Mouse (Mus musculus): ENCODE measurements at regions not wholly inside any gene's neighbourhood (a gene's known extent, or its start where the extent isn't known, plus 50 kb on each side); places are given as distances from the start of the nearest gene placed in this dataset.
A peak's percentile ranks its signal among the peaks of the same experiment; 100 is the strongest.
"Not testable (repeated sequence)": the region's sequence is repeated elsewhere in the genome, so short reads cannot be mapped to it uniquely, and the experiment has no call there.

DNA sequence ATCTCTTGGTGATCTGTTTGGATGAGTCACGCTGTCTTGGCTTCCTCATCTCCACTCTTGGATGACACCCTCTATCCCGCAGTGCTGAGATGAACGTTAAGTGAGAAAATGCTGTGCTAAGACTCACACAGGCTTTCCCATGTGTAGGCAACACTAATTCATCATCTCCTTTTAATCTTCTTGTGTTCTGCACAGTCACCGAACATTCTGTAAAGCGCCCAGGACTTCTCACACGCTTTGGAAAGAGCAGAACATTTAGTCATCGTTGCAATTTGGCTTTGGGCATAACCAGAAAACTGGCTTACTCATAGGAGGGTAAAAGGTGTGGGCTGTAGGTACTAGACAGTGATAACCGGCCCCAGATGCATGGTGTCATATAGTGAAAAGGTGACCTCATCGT, 94.9 kb downstream of the Plppr4 start:
- no peak for DNase-seq (ENCODE audit: low spot score)

DNA sequence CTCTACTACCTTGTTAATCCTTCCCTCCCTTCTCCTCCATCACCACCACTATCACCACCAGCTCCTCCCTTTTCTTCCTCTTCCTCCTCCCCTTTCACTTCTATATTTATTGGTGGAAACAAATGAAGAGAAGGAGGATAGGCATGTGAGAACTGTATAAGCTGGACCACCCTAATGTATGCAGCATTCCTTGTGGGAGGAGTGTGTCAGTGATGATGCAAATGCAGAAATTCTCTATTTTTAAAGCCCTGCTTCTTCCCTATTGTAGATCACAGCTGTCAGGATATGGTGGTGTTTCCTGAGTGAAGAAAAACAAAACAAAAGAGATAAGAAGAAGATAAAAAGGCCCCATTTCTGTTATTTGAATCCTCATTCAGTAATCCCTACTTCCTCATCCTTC, 112.8 kb downstream of the Plppr4 start:
- no peak for DNase-seq (ENCODE audit: low spot score)

DNA sequence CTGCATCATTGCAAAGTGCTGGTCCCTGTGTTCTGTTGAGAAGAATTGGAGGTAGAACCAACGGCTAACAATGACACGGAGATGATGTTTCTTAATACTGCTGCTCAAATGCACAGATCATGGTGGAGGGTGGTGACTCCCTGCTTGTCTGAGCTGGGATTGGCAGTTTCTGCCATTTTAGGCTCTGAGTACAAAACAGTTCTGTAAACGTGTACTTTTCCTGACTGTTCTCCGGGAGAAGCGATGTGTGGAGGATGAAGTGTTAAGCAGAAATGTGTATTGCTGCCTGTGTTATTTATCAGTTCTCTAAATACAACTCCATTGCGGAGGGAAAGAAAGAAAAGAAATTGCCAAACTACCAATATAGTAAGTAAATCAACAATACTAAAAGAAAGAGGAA, 118.9 kb downstream of the Plppr4 start:
- DNase-seq (ENCODE audit: low spot score) = no peak

DNA sequence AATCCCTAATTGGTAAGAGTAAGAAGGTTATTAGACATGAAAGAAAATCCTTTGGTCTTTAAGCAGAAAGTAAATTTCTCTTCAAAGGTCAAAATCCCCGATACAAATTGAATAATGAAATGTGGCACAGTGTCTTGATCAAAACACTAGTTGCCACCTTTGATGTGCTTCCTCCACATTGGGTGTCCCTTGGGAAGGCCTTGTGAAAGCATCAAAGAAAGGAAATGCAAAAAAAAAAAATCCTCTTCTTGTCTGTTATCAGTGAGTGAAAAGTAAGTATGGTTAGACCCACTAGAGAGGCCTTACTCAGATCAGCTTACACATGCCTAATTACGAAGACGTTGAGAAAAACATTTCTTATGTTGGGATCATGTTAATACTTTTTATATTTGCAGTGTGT, 134.1 kb downstream of the Plppr4 start:
- no peak for DNase-seq (ENCODE audit: low spot score)

DNA sequence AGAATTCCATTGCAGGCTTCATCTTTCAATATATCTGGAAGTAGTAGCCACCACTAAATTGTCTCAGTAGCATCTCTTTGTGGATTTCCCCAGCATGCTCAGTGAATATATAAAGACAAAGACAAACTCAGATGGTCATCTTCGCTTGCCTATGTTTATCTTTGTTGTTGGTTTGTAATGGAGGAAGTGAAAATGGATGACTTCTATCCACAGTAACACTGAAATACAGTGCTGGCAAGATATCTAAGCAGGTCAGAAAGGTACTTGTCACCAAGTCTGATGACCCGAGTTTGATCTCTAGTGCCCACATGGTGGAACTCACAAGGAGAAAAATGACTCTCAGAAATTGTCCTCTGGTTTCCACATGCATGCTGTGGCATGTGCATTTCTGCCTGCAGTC, 135.6 kb downstream of the Plppr4 start:
- no peak for DNase-seq (ENCODE audit: low spot score)

DNA sequence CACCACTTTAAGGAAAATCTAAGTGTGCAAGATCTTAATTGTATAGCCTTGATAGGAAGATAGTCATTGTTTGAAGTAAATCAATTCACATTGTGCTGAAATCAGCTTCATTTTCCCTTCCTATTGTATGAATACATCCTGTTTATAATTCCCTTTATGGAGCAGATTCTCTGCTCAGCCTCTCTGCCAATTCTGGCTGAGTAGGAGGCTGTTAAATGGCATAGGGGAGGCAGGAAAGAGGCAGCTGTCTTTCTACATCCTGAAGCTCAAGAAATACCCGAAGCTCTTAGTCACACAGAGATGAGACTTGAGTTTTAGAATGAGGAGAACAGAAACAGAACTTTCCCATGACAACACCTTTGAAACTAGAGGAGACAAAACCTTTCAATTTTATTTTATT, 142.7 kb downstream of the Plppr4 start:
- no peak for DNase-seq (ENCODE audit: low spot score)

DNA sequence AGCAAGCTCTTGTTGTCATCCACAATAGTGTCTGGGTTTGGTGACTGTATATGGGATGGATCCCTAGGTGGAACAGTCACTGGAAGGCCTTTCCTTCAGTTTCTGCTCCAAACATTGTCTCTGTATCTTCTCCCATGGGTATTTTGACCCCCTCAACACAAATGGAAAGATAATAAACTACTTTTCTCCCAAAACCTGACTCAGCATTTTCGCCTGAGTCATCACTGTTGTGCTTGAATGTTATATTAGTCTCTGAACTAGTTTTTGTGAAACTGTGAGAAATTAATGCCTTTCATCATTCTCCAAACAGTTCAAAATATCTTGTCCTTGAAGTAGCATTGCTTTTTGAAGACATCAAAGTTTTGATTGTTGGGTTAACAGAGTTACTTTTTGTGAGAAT, 168.8 kb downstream of the Plppr4 start:
- no peak for DNase-seq (ENCODE audit: low spot score)

DNA sequence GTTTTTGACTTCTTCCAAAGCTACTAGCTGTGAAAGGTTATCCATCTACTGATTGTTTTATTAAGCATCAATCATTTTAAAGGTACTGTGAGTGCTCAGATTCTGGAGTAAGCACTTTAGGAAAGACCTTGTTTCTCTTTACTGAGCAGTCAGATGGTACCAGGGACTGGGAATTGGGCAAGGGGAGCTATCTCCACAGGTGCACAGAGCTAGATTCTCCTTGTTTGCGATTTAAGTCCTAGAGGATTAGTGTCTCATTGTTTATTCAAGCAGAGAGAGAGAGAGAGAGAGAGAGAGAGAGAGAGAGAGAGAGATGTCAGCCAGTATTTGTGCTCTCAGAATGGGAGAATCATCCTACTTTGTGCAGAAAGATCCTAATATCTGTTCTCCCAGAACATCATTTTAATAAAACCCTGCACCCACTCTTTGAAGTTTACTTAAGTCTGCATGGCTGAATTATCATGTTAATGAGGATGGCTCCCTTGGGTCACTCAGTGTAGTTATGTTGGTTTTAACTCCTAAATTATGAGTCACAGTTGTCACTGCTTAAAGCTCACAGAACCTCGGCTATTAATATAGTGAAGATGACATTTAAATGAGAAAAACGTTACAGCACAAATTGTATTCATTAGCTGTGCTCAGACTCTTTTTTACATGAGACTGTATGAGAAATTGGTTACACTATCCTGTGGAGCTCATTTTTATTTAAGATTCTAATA, 171.7 kb downstream of the Plppr4 start:
- no peak for DNase-seq (ENCODE audit: low spot score)

DNA sequence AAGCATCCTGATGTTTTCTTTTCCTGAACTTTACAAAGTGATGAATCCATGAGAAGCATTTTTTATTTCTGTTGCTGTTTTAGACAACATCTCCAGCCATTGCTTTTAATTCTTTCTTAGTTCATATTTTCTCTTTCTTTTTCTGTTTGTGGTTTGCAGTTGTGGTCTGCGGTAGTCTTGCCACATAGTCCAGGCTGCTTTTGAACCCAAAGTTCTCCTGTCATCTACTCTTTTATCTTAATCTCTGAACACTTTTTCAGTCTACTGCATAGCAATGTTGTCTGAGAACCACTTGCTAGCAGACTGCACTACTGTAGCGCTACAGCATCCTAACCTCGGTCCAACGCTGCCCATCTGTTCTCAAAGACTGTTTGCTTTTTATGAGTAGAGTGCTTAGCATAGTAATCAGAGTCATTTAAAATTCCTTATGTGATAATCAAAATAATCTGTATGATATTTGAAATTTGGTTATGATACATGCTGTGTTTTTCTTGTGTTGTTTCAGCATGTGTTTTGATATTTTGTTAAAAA, 177.0 kb downstream of the Plppr4 start:
- no peak for DNase-seq (ENCODE audit: low spot score)

DNA sequence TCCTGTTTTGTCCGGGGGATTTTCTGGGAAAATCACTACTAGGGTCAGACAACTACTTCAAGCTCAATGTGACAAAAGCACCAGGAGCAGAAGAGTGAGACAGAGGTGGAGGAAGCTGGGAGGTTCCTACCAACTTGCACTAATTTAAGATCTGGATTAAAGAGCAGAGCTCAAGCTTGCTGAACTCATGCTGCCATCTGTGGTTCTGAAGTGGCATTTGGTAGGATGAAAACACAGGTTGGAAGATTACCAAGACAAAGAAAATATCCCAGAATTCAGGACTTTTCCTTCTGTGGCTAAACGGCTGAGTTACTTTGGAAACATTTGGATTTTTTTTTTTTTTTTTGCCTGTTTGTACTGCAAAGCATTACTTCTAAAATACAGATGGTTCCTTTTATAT, 190.9 kb downstream of the Plppr4 start:
- DNase-seq (ENCODE audit: low spot score) = no peak

DNA sequence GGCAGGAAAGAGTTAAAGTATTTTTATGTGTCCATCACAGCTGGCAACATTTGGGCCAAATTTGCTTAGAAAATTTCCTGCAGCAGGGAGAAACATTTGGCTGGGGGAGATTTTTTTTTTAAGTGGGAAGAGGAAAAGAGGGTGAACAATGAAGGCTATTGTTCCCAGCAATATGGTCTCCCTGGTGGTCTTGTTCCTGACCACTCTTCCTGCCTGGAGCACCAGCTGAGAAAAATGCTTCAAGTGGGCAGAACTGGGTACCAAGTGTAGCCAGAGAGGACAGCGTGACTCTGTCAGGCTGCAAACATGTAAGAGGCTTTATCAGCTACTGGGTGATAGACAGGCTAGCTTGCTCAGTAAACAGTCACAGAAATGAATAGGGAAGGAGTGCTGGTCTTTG, 194.3 kb upstream of the Palmd start:
- DNase-seq (ENCODE audit: low spot score) = no peak

DNA sequence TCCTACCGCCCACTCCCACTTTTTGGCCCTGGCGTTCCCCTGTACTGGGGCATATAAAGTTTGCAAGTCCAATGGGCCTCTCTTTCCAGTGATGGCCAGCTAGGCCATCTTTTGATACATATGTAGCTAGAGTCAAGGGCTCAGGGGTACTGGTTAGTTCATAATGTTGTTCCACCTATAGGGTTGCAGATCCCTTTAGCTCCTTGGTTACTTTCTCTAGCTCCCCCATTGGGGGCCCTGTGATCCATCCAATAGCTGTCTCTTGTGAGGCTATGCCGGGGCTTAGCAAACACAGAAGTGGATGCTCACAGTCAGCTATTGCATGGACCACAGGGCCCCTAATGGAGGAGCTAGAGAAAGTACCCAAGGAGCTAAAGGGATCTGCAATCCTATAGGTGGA, 191.9 kb upstream of the Palmd start:
- DNase-seq (ENCODE audit: low spot score) = not testable (repeated sequence)

DNA sequence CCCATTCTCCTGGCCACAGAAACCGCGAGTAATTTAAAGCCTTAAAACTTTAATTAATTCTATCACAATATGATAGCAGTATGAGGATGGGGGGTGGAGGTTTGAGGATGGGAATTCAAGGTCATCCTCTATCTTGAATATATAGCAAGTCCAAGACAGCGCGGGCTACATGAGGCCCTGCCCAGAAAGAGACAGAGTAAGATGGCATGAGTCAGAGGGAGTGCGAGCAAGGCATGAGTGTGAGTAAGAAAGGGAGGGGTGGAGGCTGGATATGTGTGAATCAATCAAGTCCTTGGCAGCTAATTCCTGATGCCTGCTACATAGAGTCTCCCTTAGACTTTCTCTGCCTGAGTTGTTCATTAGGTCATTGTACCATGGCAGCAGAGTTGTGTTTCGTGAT, 186.5 kb upstream of the Palmd start:
- DNase-seq (ENCODE audit: low spot score) = no peak

DNA sequence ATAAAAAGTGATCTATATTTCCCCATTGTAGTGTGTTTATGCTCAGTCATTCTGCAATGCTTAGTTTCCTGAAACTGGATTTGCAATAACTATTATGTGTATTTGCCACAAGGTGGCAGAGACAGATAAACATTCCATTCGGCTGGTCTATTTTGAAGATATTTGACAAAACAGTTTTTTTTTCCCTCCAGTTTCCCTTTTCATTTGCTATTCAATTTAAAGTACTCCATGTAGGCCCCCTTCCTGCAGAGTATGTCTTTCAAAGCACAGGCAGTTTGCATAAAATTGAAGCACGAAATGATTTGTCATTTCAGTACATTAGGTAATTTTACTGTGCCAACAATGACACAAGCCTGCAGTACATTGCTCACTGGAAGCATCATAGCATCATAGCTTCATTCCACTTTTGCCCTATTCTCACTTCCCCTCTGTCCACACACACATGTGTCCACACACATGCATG, 184.3 kb upstream of the Palmd start:
- DNase-seq (ENCODE audit: low spot score) = no peak

DNA sequence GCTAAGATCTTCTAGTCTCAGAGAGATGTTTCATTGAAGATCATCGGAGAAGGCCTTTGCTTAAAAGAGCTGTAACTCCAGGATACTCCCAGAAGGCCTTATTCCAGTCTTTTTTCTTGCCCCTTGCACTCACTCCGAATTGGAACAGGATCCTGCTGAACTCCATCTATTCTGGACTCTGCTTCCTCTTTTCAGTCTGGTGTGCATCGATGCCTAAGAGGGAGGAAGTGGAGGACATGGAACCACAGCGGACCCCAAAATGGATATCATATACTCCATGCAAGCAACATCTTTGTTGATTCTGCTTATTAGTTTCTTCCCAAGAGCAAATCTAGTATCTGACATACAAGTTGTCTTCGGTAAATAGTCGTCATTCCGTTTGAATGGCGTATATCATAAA, 183.6 kb upstream of the Palmd start:
- no peak for DNase-seq (ENCODE audit: low spot score)

DNA sequence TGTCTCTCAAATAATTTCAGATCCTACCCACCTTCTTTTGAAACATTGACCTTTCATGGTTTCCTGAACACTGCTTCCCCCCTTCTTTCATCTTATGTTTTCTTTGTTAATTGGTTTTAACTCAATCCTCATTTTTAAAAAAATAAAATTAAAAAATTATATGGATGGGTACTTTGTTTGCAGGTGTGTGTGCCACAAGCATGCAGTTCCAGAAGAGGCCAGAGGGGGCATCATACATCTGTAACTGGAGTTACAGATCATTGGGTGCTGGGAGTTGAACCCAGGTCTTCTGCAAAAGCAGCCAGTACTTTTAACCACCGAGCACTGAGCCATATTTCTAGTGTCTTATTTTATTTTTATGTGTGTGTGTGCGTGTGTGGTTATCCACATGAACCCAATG, 178.6 kb upstream of the Palmd start:
- DNase-seq (ENCODE audit: low spot score) = no peak

DNA sequence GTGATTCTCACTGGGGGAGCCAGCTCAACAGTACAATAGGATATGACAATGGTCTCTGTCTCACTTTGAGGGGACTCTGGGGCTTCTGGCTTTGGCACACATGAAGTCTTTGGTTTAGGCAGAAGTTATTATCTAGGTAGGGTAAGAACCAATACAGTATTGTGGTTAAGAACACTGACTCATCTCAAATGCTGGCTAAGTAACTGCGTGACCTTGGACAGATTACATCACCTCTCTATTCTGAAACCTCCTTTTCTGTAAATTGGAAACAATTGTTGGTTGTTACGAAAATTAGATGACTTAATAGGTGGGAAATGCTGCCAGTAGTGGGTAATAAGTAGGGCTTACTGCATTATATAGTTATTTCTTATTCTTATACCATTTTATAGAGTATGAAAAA, 171.0 kb upstream of the Palmd start:
- DNase-seq (ENCODE audit: low spot score) = no peak

DNA sequence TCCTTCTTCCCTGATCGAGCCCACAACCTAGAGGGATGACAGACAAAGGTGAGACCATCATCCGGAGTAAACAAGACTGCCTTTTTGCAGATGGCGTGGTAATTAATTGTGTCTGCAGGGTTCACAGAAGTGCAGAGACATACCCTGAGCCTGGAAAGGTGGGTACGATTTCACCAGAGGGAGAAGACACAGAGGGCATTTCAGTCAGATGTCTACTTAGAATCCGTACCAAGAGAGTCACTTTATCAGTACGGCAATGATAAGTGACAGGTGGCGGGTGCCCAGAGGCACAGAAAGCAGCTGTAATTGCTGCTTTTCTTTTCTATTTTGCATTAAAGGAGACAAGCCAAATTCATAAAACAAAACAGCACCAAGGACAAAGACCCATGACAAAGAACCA, 169.9 kb upstream of the Palmd start:
- DNase-seq (ENCODE audit: low spot score) = no peak

DNA sequence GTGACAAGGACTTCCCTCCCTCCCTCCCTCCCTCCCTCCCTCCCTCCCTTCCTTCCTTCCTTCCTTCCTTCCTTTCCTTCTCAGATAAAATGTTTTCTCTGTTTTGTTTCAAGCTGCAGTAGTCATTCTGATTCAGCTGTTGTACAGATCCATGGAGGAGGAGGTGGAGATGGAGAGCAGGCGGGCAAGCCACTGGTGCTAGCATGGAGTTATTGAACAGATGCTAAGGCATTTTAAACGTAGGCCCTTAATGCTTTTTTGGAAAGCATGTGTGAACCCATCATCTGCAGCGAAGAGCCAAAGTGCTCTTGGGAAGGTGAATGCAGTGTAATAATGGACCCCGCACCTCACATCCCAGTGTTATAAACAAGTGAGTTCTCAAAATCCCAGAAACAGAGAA, 164.1 kb upstream of the Palmd start:
- DNase-seq (ENCODE audit: low spot score) = no peak

DNA sequence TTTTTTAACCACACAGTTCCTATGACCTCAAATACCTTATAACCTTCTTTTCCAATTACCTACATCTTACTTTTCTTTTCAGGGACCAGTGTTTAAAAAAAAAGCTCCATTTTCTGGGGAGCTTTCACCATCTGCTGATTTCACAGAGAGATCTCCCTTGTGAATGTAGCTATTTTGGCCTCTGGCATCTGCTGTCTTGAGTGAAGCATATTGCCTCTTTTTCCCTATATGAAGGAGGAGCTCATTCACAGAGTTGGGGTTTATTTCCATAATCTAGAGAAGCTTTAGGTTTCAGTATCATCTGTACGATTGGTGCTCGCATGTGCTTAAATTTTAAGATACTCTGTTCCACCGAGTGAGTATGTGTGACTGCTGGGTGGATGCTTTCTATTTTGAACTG, 153.4 kb upstream of the Palmd start:
- no peak for DNase-seq (ENCODE audit: low spot score)

DNA sequence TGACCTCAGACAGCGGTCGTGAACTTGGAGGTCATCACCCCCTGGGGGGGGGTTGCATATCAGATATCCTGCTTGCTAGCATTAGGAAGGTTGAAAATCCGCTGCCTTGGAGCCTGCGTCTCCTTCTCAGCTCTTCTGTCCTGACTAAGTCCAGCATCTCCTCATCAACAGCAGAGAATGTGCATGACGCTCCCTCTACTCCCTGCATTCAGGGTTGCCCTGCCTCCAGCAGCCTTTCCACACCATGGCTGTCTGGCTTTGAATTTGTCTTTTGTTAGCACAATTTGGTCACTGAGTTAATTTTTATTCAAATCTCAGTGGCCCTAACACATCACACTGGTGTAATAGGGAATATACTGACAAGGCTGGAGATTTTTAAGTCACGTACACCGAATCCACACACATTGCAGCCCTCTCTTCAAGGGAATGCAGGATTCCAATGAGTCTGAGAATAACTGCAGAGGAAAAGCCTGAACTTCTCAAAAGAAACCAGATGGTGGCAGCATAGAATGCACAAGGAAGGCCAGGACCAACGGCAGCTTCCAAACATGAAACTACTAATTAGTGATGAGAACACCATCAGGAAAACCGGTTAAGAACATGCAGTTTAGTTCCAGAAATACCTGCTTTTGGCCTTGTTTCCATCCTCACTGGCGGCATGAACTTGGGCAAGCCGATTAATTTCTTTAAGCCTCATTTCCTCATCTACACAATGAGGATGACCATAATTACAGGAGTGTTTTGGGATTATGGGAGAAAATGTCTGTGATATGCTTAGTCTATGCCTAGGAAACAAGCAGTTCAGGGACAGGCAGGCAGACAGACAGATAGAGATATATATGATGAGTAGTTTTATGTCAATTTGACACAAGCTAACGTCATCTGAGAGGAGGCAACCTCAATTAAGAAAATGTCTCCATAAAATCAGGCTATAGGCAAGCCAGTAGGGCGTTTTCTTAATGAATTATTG, 151.6 kb upstream of the Palmd start:
- DNase-seq (ENCODE audit: low spot score) = peak; percentile 46

DNA sequence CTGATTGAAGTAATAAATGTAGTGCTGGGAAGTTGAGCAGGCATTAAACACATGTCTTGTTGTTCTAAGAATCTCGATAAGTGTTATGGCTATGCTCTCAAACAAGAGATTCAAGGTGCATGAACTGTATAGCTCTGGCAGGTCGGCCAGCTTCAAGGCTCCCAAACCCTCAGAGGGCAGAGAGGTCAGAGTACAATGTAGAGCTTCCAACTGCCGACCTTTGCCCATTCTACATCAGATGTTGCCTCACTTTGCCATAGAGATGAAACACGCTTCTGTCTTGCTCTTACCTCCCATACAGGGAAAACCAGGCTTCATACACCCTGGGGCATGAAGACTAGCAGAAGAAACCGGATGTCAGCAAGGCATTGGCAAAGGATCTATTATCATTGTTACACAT, 150.8 kb upstream of the Palmd start:
- no peak for DNase-seq (ENCODE audit: low spot score)

DNA sequence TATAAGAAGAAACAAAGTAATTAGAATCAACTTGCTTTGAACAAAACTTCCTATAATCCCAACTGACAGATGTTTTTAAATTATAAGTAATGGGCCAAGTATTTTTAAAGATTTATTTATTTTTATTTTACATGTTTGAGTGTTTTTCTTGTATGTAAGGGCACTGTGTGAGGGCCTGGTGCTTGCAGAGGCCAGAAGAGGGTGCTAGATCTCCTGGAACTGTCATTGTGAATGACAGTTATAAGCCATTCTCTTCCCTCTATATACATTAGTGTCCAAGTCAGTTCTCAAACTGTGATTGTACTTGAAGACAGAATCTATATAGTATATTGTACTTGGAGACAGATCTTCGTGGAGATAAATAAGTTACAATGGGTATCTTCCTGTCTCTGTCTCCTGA, 149.1 kb upstream of the Palmd start:
- DNase-seq (ENCODE audit: low spot score) = no peak

Data from testis, postnatal 10 days (tissue).